Mouse (Mus musculus) cortical plate, adult 2 months (tissue): ENCODE data around the gene 4931409K22Rik.

Experiments
- CTCF ChIP-seq: fragments of 200-500 bp; IDR thresholded peaks from 2 replicates; pipeline ENCODE4 v1.5.1; 2011; ENCODE audit warnings: mild to moderate bottlenecking, control low read depth, low read length; ENCODE audit not compliant: insufficient read depth; ENCODE audit errors: extremely low read depth
- POLR2A ChIP-seq: fragments of 200-500 bp; IDR thresholded peaks from 2 replicates; pipeline ENCODE4 v1.6.1; 2011; ENCODE audit warnings: mild to moderate bottlenecking, low read length, control low read depth; ENCODE audit not compliant: insufficient read depth; ENCODE audit errors: extremely low read depth

DNA sequence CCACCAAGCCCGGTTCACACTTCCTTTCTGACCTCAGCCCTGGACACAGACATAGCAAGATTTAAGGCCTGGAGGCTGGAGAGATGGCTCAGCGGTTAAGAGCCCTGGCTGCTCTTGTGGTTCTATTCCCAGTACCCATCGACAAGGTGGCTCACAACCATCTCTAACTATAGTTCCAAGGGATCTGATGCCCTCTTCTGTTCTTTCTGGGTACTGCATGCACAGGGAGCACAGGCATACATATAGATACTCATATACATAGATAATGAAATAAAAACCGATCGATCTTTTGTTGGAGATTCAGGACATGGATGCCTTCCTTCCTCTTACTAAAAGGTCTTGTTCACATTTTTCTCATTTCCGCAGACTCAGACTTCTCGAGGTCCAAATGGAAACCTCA is 48.2 kb downstream of the 4931409K22Rik start:
- no peak for TF ChIP-seq CTCF
- TF ChIP-seq POLR2A = no peak
